Mouse (Mus musculus) midbrain, embryonic 13.5 days (tissue): ENCODE data around the gene Pbx2. TPM values are rescaled to one million over a fixed set of nuclear protein-coding genes. Genes with fewer than 3 reads are reported as not detected.

ENCODE experiments used
- ATAC-seq: fragments of 200-750 bp; cut with Nextera tagmentation; 2 replicates; pipeline ENCODE4 v1.8.0; 2017; ENCODE audit warnings: mild to moderate bottlenecking, moderate TSS enrichment, moderate library complexity
- H3K27ac ChIP-seq: fragments of 300-500 bp; sonication (generic); 2 replicates; pipeline ENCODE4 v1.5.1; 2015; ENCODE audit warnings: inconsistent platforms, mild to moderate bottlenecking, moderate library complexity
- H3K27me3 ChIP-seq: fragments of 300-500 bp; sonication (generic); 2 replicates; pipeline ENCODE4 v1.6.1; 2015; ENCODE audit warnings: mild to moderate bottlenecking, inconsistent platforms
- H3K36me3 ChIP-seq: fragments of 300-500 bp; sonication (generic); 2 replicates; pipeline ENCODE4 v1.6.1; 2015; ENCODE audit warnings: mild to moderate bottlenecking, inconsistent platforms
- H3K4me1 ChIP-seq: fragments of 300-500 bp; sonication (generic); replicated peaks from 2 replicates; pipeline ENCODE4 v1.6.1; 2015; ENCODE audit warnings: inconsistent platforms
- H3K4me2 ChIP-seq: fragments of 300-500 bp; sonication (generic); replicated peaks from 2 replicates; pipeline ENCODE4 v1.6.1; 2015; ENCODE audit warnings: moderate library complexity, mild to moderate bottlenecking, inconsistent platforms
- H3K4me3 ChIP-seq: fragments of 300-500 bp; sonication (generic); replicated peaks from 2 replicates; pipeline ENCODE4 v1.5.1; 2015; ENCODE audit warnings: mild to moderate bottlenecking, inconsistent platforms
- H3K9ac ChIP-seq: fragments of 300-500 bp; sonication (generic); replicated peaks from 2 replicates; pipeline ENCODE4 v1.6.1; 2015; ENCODE audit warnings: mild to moderate bottlenecking, inconsistent platforms
- H3K9me3 ChIP-seq: fragments of 300-500 bp; sonication (generic); 2 replicates; pipeline ENCODE4 v1.6.1; 2016; ENCODE audit warnings: mild to moderate bottlenecking, inconsistent platforms
- WGBS: fragments of 180-500 bp; shearing (Covaris S2); methylation state at CpG from one replicate; pipeline ENCODE4 v1.1.7; 2015; 5-methylcytosine and 5-hydroxymethylcytosine counted together
- polyA plus RNA-seq: library from polyadenylated mRNA; unstranded; fragments of >200 nt; fragmentation: Nextera tagmentation; extraction: Ambion mirVana; gene quantifications from 2 replicates; pipeline ENCODE4 v1.2.1, GENCODE M21; 2015

The Pbx2 gene
- polyA plus RNA-seq, 1 experiment from 2014 or later: 13.3 TPM

GRCm38 (mm10) chr17:34604511-34605237, 13.6 kb downstream of the Pbx2 start:
- Histone ChIP-seq H3K36me3 (peaks cover 27% of the 10 kb centered on the region), H3K4me1 (peaks cover 56% of the 10 kb centered on the region), H3K4me2 (peak overlapping the region; percentile 100), H3K9ac (peak overlapping the region; percentile 97), H3K27me3 (no peaks in the 10 kb centered on the region), H3K9me3 (no peaks in the 10 kb centered on the region), H3K4me3 (peak overlapping the region; percentile 93), H3K27ac (peak overlapping the region; percentile 91)
- 20% methylated on average over 24 of the region's 24 CpGs for WGBS
- no peak for ATAC-seq

GRCm38 (mm10) chr17:34605609-34606008, 14.5 kb downstream of the Pbx2 start:
- H3K36me3 ChIP-seq: peaks cover 25% of the 10 kb centered on the region
- ATAC-seq: peak; percentile 59
- no peaks in the 10 kb centered on the region for H3K27me3 ChIP-seq
- no peaks in the 10 kb centered on the region for H3K9me3 ChIP-seq
- peak overlapping the region; percentile 91 for H3K27ac ChIP-seq
- H3K4me2 ChIP-seq: peak overlapping the region; percentile 100
- H3K4me1 ChIP-seq: peaks cover 56% of the 10 kb centered on the region
- under 1% methylated on average over 28 of the region's 30 CpGs for WGBS
- H3K9ac ChIP-seq: peak overlapping the region; percentile 97
- peak overlapping the region; percentile 93 for H3K4me3 ChIP-seq

- Histone ChIP-seq H3K27ac (peak overlapping the region; percentile 91), H3K4me2 (peak overlapping the region; percentile 100), H3K4me3 (peak overlapping the region; percentile 93), H3K4me1 (peaks cover 56% of the 10 kb centered on the region), H3K9me3 (no peaks in the 10 kb centered on the region), H3K36me3 (peaks cover 26% of the 10 kb centered on the region), H3K9ac (peak overlapping the region; percentile 97), H3K27me3 (no peaks in the 10 kb centered on the region)
- 17% methylated on average over 32 of the region's 32 CpGs for WGBS
- no peak for ATAC-seq
These were observed 15.3 kb downstream of the Pbx2 start for GRCm38 (mm10) chr17:34606186-34607039.

- Histone ChIP-seq H3K9me3 (no peaks in the 10 kb centered on the region), H3K27ac (no peak overlapping the region), H3K4me3 (no peak overlapping the region), H3K9ac (peak overlapping the region; percentile 97; the same call in 1 of the 2 replicates), H3K27me3 (no peaks in the 10 kb centered on the region), H3K4me1 (peaks cover 43% of the 10 kb centered on the region), H3K4me2 (no peak overlapping the region), H3K36me3 (peaks cover 36% of the 10 kb centered on the region)
- ATAC-seq: no peak
- WGBS: 92% methylated on average over 7 of the region's 7 CpGs
These were observed 16.9 kb downstream of the Pbx2 start for GRCm38 (mm10) chr17:34607997-34608396.

- peaks cover 31% of the 10 kb centered on the region for H3K4me1 ChIP-seq
- 91% methylated on average over 8 of the region's 8 CpGs for WGBS
- peaks cover 67% of the 10 kb centered on the region for H3K36me3 ChIP-seq
- H3K27ac ChIP-seq: no peak overlapping the region
- H3K27me3 ChIP-seq: no peaks in the 10 kb centered on the region
- ATAC-seq: no peak
- no peaks in the 10 kb centered on the region for H3K9me3 ChIP-seq
- H3K4me3 ChIP-seq: no peak overlapping the region
- no peak overlapping the region for H3K4me2 ChIP-seq
- H3K9ac ChIP-seq: no peak overlapping the region
These were observed 20.0 kb downstream of the Pbx2 start for GRCm38 (mm10) chr17:34611050-34611449.

- WGBS: 85% methylated on average over 11 of the region's 11 CpGs
These were observed 22.1 kb downstream of the Pbx2 start for GRCm38 (mm10) chr17:34613054-34613645.

GRCm38 (mm10) chr17:34613830-34614229, 22.8 kb downstream of the Pbx2 start:
- H3K4me2 ChIP-seq: no peak overlapping the region
- H3K27ac ChIP-seq: no peak overlapping the region
- no peaks in the 10 kb centered on the region for H3K9me3 ChIP-seq
- WGBS: 89% methylated on average over 10 of the region's 10 CpGs
- no peak overlapping the region for H3K9ac ChIP-seq
- H3K4me1 ChIP-seq: peaks cover 5% of the 10 kb centered on the region
- H3K4me3 ChIP-seq: no peak overlapping the region
- no peak; the same call in 1 of the 2 replicates for ATAC-seq
- peaks cover 78% of the 10 kb centered on the region for H3K36me3 ChIP-seq
- no peaks in the 10 kb centered on the region for H3K27me3 ChIP-seq

More at GRCm38 (mm10) chr17:34613054-34613645, 22.1 kb downstream of the Pbx2 start:
- Histone ChIP-seq H3K4me3 (no peak overlapping the region), H3K4me1 (peaks cover 12% of the 10 kb centered on the region), H3K4me2 (no peak overlapping the region), H3K27ac (no peak overlapping the region), H3K36me3 (peaks cover 79% of the 10 kb centered on the region), H3K9me3 (no peaks in the 10 kb centered on the region), H3K27me3 (no peaks in the 10 kb centered on the region), H3K9ac (no peak overlapping the region)
- no peak for ATAC-seq

- 68% methylated on average over 6 of the region's 6 CpGs for WGBS
- Histone ChIP-seq H3K4me2 (no peak within 1 kb of the TSS), H3K36me3 (peaks cover 79% of the 10 kb centered on the region), H3K4me1 (no peaks in the 10 kb centered on the region), H3K9ac (peak within 1 kb of the TSS; percentile 39; the same call in 1 of the 2 replicates), H3K27me3 (no peaks in the 10 kb centered on the region), H3K4me3 (no peak within 1 kb of the TSS), H3K27ac (peak within 1 kb of the TSS; percentile 19; the same call in 1 of the 2 replicates), H3K9me3 (no peaks in the 10 kb centered on the region)
- ATAC-seq: no peak
These were observed 24.8 kb downstream of the Pbx2 start, which contains the start of gene Egfl8 for GRCm38 (mm10) chr17:34615871-34616270. Egfl8 (minus strand) TSS chr17:34615971.

GRCm38 (mm10) chr17:34618999-34619398, 27.9 kb downstream of the Pbx2 start:
- H3K27me3 ChIP-seq: no peaks in the 10 kb centered on the region
- 11% methylated on average over 6 of the region's 6 CpGs for WGBS
- H3K4me3 ChIP-seq: no peak overlapping the region
- no peak overlapping the region for H3K9ac ChIP-seq
- H3K9me3 ChIP-seq: no peaks in the 10 kb centered on the region
- no peak overlapping the region for H3K27ac ChIP-seq
- no peak overlapping the region for H3K4me2 ChIP-seq
- ATAC-seq: no peak
- H3K4me1 ChIP-seq: no peaks in the 10 kb centered on the region
- peaks cover 68% of the 10 kb centered on the region for H3K36me3 ChIP-seq

GRCm38 (mm10) chr17:34621006-34621405, 29.9 kb downstream of the Pbx2 start:
- Histone ChIP-seq H3K9me3 (no peaks in the 10 kb centered on the region), H3K36me3 (peaks cover 50% of the 10 kb centered on the region), H3K9ac (no peak overlapping the region), H3K27ac (no peak overlapping the region), H3K4me1 (peaks cover 7% of the 10 kb centered on the region), H3K4me3 (no peak overlapping the region), H3K4me2 (no peak overlapping the region), H3K27me3 (no peaks in the 10 kb centered on the region)
- 87% methylated on average over 8 of the region's 8 CpGs for WGBS
- no peak for ATAC-seq

- no peak overlapping the region for H3K27ac ChIP-seq
- H3K4me1 ChIP-seq: peaks cover 21% of the 10 kb centered on the region
- H3K27me3 ChIP-seq: no peaks in the 10 kb centered on the region
- no peak overlapping the region for H3K4me2 ChIP-seq
- no peak overlapping the region for H3K9ac ChIP-seq
- 89% methylated on average over 9 of the region's 9 CpGs for WGBS
- peaks cover 34% of the 10 kb centered on the region for H3K36me3 ChIP-seq
- H3K9me3 ChIP-seq: no peaks in the 10 kb centered on the region
- no peak for ATAC-seq
- H3K4me3 ChIP-seq: no peak overlapping the region
These were observed 32.1 kb downstream of the Pbx2 start for GRCm38 (mm10) chr17:34623161-34623560.

- no peak overlapping the region for H3K27ac ChIP-seq
- H3K9ac ChIP-seq: no peak overlapping the region
- peaks cover 2% of the 10 kb centered on the region for H3K27me3 ChIP-seq
- 92% methylated on average over 3 of the region's 3 CpGs for WGBS
- peaks cover 39% of the 10 kb centered on the region for H3K4me1 ChIP-seq
- H3K4me2 ChIP-seq: no peak overlapping the region
- no peak overlapping the region for H3K4me3 ChIP-seq
- ATAC-seq: no peak
- H3K36me3 ChIP-seq: peaks cover 31% of the 10 kb centered on the region
- H3K9me3 ChIP-seq: no peaks in the 10 kb centered on the region
These were observed 33.9 kb downstream of the Pbx2 start for GRCm38 (mm10) chr17:34624981-34625380.
